Mouse (Mus musculus) right cerebral cortex, adult 2 months (tissue): ENCODE results near the gene Creld2.

Experiments used
- DNase-seq, 2 experiments: peaks; one replicate each; pipeline ENCODE4 v3.0.0; 2021 to 2022; ENCODE audit warnings: low spot score in 2 of 2

Creld2 gene

GRCm38 (mm10) chr15:88828800-88829705, 9.6 kb downstream of the Creld2 start:
- peak; percentile 91 for DNase-seq

- DNase-seq: peak; percentile 41 to 51
Measured at GRCm38 (mm10) chr15:88829791-88830440, 10.5 kb downstream of the Creld2 start.

GRCm38 (mm10) chr15:88830696-88831095, 11.2 kb downstream of the Creld2 start:
- DNase-seq: no peak

GRCm38 (mm10) chr15:88831482-88831881, 12.0 kb downstream of the Creld2 start:
- DNase-seq: no peak

- no peak for DNase-seq
Measured at GRCm38 (mm10) chr15:88832536-88832935, 13.1 kb downstream of the Creld2 start.

GRCm38 (mm10) chr15:88836031-88836430, 16.6 kb downstream of the Creld2 start:
- DNase-seq: no peak

- no peak for DNase-seq
Measured at GRCm38 (mm10) chr15:88836571-88836970, 17.1 kb downstream of the Creld2 start.

- peak; percentile 39 to 42 for DNase-seq
Measured at GRCm38 (mm10) chr15:88837199-88837932, 17.9 kb downstream of the Creld2 start.

- DNase-seq: no peak
Measured at GRCm38 (mm10) chr15:88837977-88838376, 18.5 kb downstream of the Creld2 start.

GRCm38 (mm10) chr15:88839271-88839670, 19.8 kb downstream of the Creld2 start:
- DNase-seq: peak; percentile 64 to 74

- no peak for DNase-seq
Measured at GRCm38 (mm10) chr15:88840126-88840525, 20.7 kb downstream of the Creld2 start.

- no peak for DNase-seq
Measured at GRCm38 (mm10) chr15:88841160-88841559, 21.7 kb downstream of the Creld2 start.

GRCm38 (mm10) chr15:88841580-88842299, 22.3 kb downstream of the Creld2 start:
- no peak for DNase-seq

GRCm38 (mm10) chr15:88842300-88842673, 22.8 kb downstream of the Creld2 start:
- no peak for DNase-seq

GRCm38 (mm10) chr15:88843486-88844097, 24.1 kb downstream of the Creld2 start:
- DNase-seq: peak; percentile 33 to 41

- no peak for DNase-seq
Measured at GRCm38 (mm10) chr15:88844966-88845365, 25.5 kb downstream of the Creld2 start.

- DNase-seq: no peak
Measured at GRCm38 (mm10) chr15:88848661-88849060, 29.2 kb downstream of the Creld2 start.

GRCm38 (mm10) chr15:88849621-88850020, 30.2 kb downstream of the Creld2 start:
- no peak for DNase-seq

GRCm38 (mm10) chr15:88850146-88850826, 30.8 kb downstream of the Creld2 start:
- DNase-seq: peak; percentile 67 to 78

GRCm38 (mm10) chr15:88851076-88851475, 31.6 kb downstream of the Creld2 start:
- no peak for DNase-seq
